Mouse (Mus musculus): Measurements from ENCODE around the gene Nampt.
"Not testable (repeated sequence)": the region's sequence is repeated elsewhere in the genome, so short reads cannot be mapped to it uniquely, and the experiment has no call there.

The Nampt gene

GRCm38 (mm10) chr12:32838954-32839353 lies 19.6 kb downstream of the Nampt start:
- no peak for DNase-seq (ENCODE audit: low read depth in 2 of 2, low spot score in 2 of 2)

- no peak for DNase-seq (ENCODE audit: low read depth in 2 of 2, low spot score in 2 of 2)
Measured at GRCm38 (mm10) chr12:32841442-32841900, 22.1 kb downstream of the Nampt start.

- no peak for DNase-seq (ENCODE audit: low read depth in 2 of 2, low spot score in 2 of 2)
Measured at GRCm38 (mm10) chr12:32846325-32846724, 27.0 kb downstream of the Nampt start.

GRCm38 (mm10) chr12:32853757-32854156 lies 34.4 kb downstream of the Nampt start:
- DNase-seq (ENCODE audit: low read depth in 2 of 2, low spot score in 2 of 2) = no peak

GRCm38 (mm10) chr12:32854866-32855265 lies 35.5 kb downstream of the Nampt start:
- no peak for DNase-seq (ENCODE audit: low read depth in 2 of 2, low spot score in 2 of 2)

- no peak for DNase-seq (ENCODE audit: low read depth in 2 of 2, low spot score in 2 of 2)
Measured at GRCm38 (mm10) chr12:32855398-32855797, 36.1 kb downstream of the Nampt start.

- no peak for DNase-seq (ENCODE audit: low read depth in 2 of 2, low spot score in 2 of 2)
Measured at GRCm38 (mm10) chr12:32856707-32857511, 37.6 kb downstream of the Nampt start.

- no peak for DNase-seq (ENCODE audit: low read depth in 2 of 2, low spot score in 2 of 2)
Measured at GRCm38 (mm10) chr12:32858444-32858843, 39.1 kb downstream of the Nampt start.

GRCm38 (mm10) chr12:32860820-32861219 lies 41.5 kb downstream of the Nampt start:
- no peak for DNase-seq (ENCODE audit: low read depth in 2 of 2, low spot score in 2 of 2)

GRCm38 (mm10) chr12:32870815-32871214 lies 51.5 kb downstream of the Nampt start:
- DNase-seq (ENCODE audit: low read depth in 2 of 2, low spot score in 2 of 2) = no peak

GRCm38 (mm10) chr12:32877500-32877899 lies 58.2 kb downstream of the Nampt start:
- DNase-seq (ENCODE audit: low read depth in 2 of 2, low spot score in 2 of 2) = no peak

GRCm38 (mm10) chr12:32877964-32878571 lies 58.7 kb downstream of the Nampt start:
- DNase-seq (ENCODE audit: low read depth in 2 of 2, low spot score in 2 of 2) = no peak

GRCm38 (mm10) chr12:32879371-32879770 lies 60.0 kb downstream of the Nampt start:
- DNase-seq (ENCODE audit: low read depth in 2 of 2, low spot score in 2 of 2) = no peak

GRCm38 (mm10) chr12:32884356-32884755 lies 65.0 kb downstream of the Nampt start:
- DNase-seq (ENCODE audit: low read depth in 2 of 2, low spot score in 2 of 2) = no peak

- no peak for DNase-seq (ENCODE audit: low read depth in 2 of 2, low spot score in 2 of 2)
Measured at GRCm38 (mm10) chr12:32885041-32885440, 65.7 kb downstream of the Nampt start.

- DNase-seq (ENCODE audit: low read depth in 2 of 2, low spot score in 2 of 2) = no peak
Measured at GRCm38 (mm10) chr12:32886353-32886752, 67.0 kb downstream of the Nampt start.

- no peak for DNase-seq (ENCODE audit: low read depth in 2 of 2, low spot score in 2 of 2)
Measured at GRCm38 (mm10) chr12:32888226-32888625, 68.9 kb downstream of the Nampt start.

- no peak for DNase-seq (ENCODE audit: low read depth in 2 of 2, low spot score in 2 of 2)
Measured at GRCm38 (mm10) chr12:32889846-32890245, 70.5 kb downstream of the Nampt start.

- DNase-seq (ENCODE audit: low read depth in 2 of 2, low spot score in 2 of 2) = no peak
Measured at GRCm38 (mm10) chr12:32890455-32890854, 71.1 kb downstream of the Nampt start.

GRCm38 (mm10) chr12:32891271-32891670 lies 71.9 kb downstream of the Nampt start:
- DNase-seq (ENCODE audit: low read depth in 2 of 2, low spot score in 2 of 2) = not testable (repeated sequence)

- no peak for DNase-seq (ENCODE audit: low read depth in 2 of 2, low spot score in 2 of 2)
Measured at GRCm38 (mm10) chr12:32893212-32893611, 73.9 kb downstream of the Nampt start.

GRCm38 (mm10) chr12:32895806-32896205 lies 76.5 kb downstream of the Nampt start:
- no peak for DNase-seq (ENCODE audit: low read depth in 2 of 2, low spot score in 2 of 2)

- DNase-seq (ENCODE audit: low read depth in 2 of 2, low spot score in 2 of 2) = no peak
Measured at GRCm38 (mm10) chr12:32896496-32896895, 77.2 kb downstream of the Nampt start.

Data from CD8-positive naive resting alpha-beta T cell, adult 2 months (primary cell).